Mouse (Mus musculus): ENCODE results near the gene Scrg1.

DNA sequence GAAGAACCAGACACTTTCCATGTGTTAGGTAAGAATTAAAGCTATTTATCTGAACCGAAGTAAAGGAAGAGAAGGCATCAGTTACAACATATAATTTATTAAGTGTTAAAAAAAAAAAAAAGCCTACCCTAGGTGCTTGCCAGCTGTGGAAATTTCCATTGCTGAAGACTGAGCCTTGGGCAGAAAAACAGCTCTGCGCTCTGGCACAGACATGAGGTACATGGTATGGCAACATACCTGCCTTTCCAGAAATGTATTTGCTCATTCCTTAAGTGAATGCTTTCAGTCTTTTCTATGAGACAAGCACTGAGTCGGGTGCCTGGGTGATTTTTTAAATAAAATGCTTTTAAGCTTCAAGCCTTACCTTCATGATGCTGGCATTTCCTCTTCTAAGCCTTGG is 2.2 kb downstream of the Scrg1 start:
- no peak for TF ChIP-seq CTCF (IDR thresholded peaks at IDR 0.05; ENCODE audit: borderline replicate concordance, insufficient read depth, low read length)
- no peak for TF ChIP-seq POLR2A (IDR thresholded peaks at IDR 0.05; ENCODE audit: low read depth, low read length)

Measured in embryonic fibroblast, embryonic 13.5 days (primary cell).